Mouse (Mus musculus) limb, embryonic 10.5 days (tissue): ENCODE results near the gene Pld3. TPM values are rescaled to one million over a fixed set of nuclear protein-coding genes. Genes with fewer than 3 reads are reported as not detected.
A peak's percentile ranks its signal among the peaks of the same experiment; 100 is the strongest.

Experiments used
- DNase-seq: peaks from one replicate; pipeline ENCODE4 v3.0.0-alpha.2; 2017; ENCODE audit warnings: low spot score
- H3K27ac ChIP-seq: fragments of 300-500 bp; sonication (generic); 2 replicates; pipeline ENCODE4 v1.5.1; 2016; ENCODE audit warnings: mild to moderate bottlenecking
- H3K27me3 ChIP-seq: fragments of 300-500 bp; sonication (generic); 2 replicates; pipeline ENCODE4 v1.6.1; 2016; ENCODE audit warnings: low read depth, mild to moderate bottlenecking; ENCODE audit not compliant: poor library complexity, severe bottlenecking
- H3K36me3 ChIP-seq: fragments of 300-500 bp; sonication (generic); 2 replicates; pipeline ENCODE4 v1.6.1; 2016; ENCODE audit warnings: mild to moderate bottlenecking, moderate library complexity
- H3K4me1 ChIP-seq: fragments of 300-500 bp; sonication (generic); 2 replicates; pipeline ENCODE4 v1.6.1; 2016
- H3K4me3 ChIP-seq: fragments of 300-500 bp; sonication (generic); 2 replicates; pipeline ENCODE4 v1.5.1; 2016; ENCODE audit warnings: mild to moderate bottlenecking, moderate library complexity
- H3K9me3 ChIP-seq: fragments of 300-500 bp; sonication (generic); replicated peaks from 2 replicates; pipeline ENCODE4 v1.6.1; 2016; ENCODE audit warnings: mild to moderate bottlenecking
- WGBS: fragments of 180-500 bp; shearing (Covaris S2); methylation state at CpG from one replicate; pipeline ENCODE4 v1.1.7; 2016; 5-methylcytosine and 5-hydroxymethylcytosine counted together
- polyA plus RNA-seq: library from polyadenylated mRNA; unstranded; fragments of >200 nt; fragmentation: Nextera tagmentation; extraction: Ambion mirVana; gene quantifications from 2 replicates; pipeline ENCODE4 v1.2.1, GENCODE M21; 2016

Gene Pld3
- polyA plus RNA-seq, 1 experiment from 2014 or later, result 49.5 TPM

DNA sequence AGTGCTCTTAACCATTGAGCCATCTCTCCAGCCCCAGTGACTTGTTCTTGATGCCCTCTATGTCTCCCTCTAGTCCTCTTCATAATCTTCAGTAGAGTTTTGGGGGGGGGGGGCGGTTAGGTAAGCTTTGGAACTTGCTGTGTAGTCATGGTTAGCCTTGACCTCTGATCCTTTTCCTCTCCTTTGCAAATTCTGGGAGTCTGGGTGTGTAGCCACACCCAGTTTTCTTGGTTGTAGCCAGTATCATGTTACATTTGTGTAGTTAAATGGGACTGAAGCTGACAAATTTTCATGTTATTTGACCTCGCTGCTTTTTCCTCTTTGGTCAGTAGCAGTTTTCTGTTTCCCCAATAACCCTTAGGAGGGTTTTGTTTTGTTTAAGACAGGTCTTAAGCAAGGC, 33.8 kb upstream of the Pld3 start:
- Histone ChIP-seq H3K4me1 (0 out of 2 replicates have a peak, but pooled peaks cover 3% of the 10 kb centered on the region), H3K4me3 (no peak overlapping the region), H3K27ac (no peak overlapping the region), H3K9me3 (no peaks in the 10 kb centered on the region), H3K36me3 (peaks cover 39% of the 10 kb centered on the region), H3K27me3 (no peaks in the 10 kb centered on the region)
- WGBS, result 75% methylated on average over 2 of the region's 2 CpGs
- no peak for DNase-seq

- H3K4me3 ChIP-seq, result no peak overlapping the region
- H3K27me3 ChIP-seq, result no peaks in the 10 kb centered on the region
- WGBS, result 89% methylated on average over 14 of the region's 14 CpGs
- no peak for DNase-seq
- no peaks in the 10 kb centered on the region for H3K9me3 ChIP-seq
- peaks cover 98% of the 10 kb centered on the region for H3K36me3 ChIP-seq
- H3K27ac ChIP-seq, result no peak overlapping the region
- no peaks in the 10 kb centered on the region for H3K4me1 ChIP-seq
These were observed 27.6 kb upstream of the Pld3 start for GRCm38 (mm10) chr7:27580380-27581174.

DNA sequence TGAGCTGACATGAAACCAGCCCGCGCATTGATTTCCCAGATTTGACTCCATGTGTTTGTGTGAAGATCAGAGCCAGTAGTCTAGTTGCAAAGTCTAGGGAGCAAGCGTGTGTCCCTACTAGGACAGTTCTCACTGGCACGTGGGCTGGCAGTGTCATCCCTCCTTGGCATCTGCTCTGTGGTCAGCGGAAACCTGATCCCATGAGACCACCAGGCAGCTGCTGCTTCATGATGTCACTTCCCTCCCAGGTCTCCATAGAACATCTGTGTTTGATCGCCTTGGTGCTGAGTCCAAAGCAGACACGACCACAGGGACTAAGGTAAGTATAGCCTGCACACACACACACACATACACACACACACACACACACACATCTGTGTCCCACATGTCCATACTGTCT, 25.4 kb upstream of the Pld3 start:
- Histone ChIP-seq H3K27me3 (no peaks in the 10 kb centered on the region), H3K4me3 (no peak overlapping the region), H3K36me3 (peaks cover 98% of the 10 kb centered on the region), H3K4me1 (no peaks in the 10 kb centered on the region), H3K27ac (no peak overlapping the region), H3K9me3 (no peaks in the 10 kb centered on the region)
- 73% methylated on average over 7 of the region's 7 CpGs for WGBS
- DNase-seq, result peak; percentile 33

- peaks cover 92% of the 10 kb centered on the region for H3K36me3 ChIP-seq
- H3K4me1 ChIP-seq, result no peaks in the 10 kb centered on the region
- H3K4me3 ChIP-seq, result no peak overlapping the region
- H3K9me3 ChIP-seq, result no peaks in the 10 kb centered on the region
- DNase-seq, result no peak
- H3K27ac ChIP-seq, result no peak overlapping the region
- no peaks in the 10 kb centered on the region for H3K27me3 ChIP-seq
- WGBS, result 93% methylated on average over 6 of the region's 6 CpGs
These were observed 24.6 kb upstream of the Pld3 start for GRCm38 (mm10) chr7:27577589-27577988.

- Histone ChIP-seq H3K36me3 (peaks cover 92% of the 10 kb centered on the region), H3K4me1 (no peaks in the 10 kb centered on the region), H3K27me3 (no peaks in the 10 kb centered on the region), H3K4me3 (no peak overlapping the region), H3K9me3 (no peaks in the 10 kb centered on the region), H3K27ac (no peak overlapping the region)
- 67% methylated on average over 6 of the region's 6 CpGs for WGBS
- peak; percentile 37 for DNase-seq
These were observed 23.9 kb upstream of the Pld3 start for GRCm38 (mm10) chr7:27576914-27577313.

DNA sequence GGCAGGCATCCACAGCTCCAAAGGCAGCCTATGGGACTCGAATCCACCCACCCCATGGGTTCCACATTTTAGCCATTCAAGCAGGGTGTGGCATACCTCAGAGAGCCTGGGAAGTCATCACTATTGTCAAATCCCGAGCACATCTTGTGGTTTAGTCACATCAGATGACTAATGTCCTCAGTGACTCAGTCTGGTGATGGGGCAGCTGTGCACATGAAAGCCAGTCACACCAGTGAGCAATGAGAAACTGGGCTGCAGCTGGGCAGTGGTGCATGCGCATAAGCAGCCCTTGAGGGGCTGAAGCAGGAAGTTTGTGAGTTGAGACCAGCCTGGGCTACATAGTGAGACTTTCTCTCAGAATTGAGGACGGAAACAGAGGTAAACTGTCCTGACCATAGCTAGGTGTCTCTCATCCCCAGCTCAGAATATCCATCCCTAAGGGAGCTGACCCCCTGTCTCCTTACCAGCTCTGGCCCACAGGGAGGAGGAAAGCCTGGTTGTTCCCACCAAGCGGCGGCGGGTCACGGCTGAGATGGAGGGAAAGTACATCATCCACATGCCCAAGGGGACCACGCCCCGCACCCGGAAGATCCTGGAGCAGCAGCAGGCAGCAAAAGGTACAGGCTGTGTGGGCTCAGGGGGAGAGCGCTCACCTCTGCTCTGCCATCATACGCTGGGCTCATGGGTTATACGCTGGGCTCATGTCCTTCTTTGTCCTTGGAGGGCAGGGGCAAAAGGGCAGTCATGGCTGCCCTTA, 21.3 kb upstream of the Pld3 start:
- WGBS, result 91% methylated on average over 14 of the region's 14 CpGs
- H3K36me3 ChIP-seq, result peaks cover 90% of the 10 kb centered on the region
- H3K4me3 ChIP-seq, result no peak overlapping the region
- no peaks in the 10 kb centered on the region for H3K4me1 ChIP-seq
- no peaks in the 10 kb centered on the region for H3K27me3 ChIP-seq
- DNase-seq, result no peak
- no peaks in the 10 kb centered on the region for H3K9me3 ChIP-seq
- no peak overlapping the region for H3K27ac ChIP-seq

DNA sequence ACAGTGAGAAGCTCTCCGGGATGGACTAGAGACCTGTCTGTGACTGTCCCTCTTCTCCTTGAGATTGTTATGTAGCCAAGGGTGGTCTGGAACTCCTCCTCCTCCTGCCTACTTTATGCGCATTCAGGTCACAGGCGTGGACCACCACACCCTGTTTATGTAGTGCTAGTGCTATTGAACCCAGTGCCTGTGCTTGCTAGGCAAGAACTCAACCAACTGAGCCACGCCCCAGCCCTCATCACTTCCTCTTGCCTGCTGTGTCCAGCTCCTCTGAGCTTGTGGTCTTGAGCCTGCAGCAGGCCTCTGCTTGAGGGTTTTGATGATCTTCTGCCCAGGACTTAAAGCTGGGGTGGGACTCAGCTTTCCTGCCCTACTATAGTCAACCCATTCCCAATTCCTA, 19.1 kb upstream of the Pld3 start:
- H3K9me3 ChIP-seq, result no peaks in the 10 kb centered on the region
- no peaks in the 10 kb centered on the region for H3K4me1 ChIP-seq
- H3K36me3 ChIP-seq, result peaks cover 88% of the 10 kb centered on the region
- no peak overlapping the region for H3K4me3 ChIP-seq
- no peak overlapping the region for H3K27ac ChIP-seq
- 96% methylated on average over 4 of the region's 4 CpGs for whole genome bisulfite sequencing
- no peaks in the 10 kb centered on the region for H3K27me3 ChIP-seq
- no peak for DNase-seq

GRCm38 (mm10) chr7:27569580-27570224, 16.7 kb upstream of the Pld3 start:
- peaks cover 87% of the 10 kb centered on the region for H3K36me3 ChIP-seq
- 92% methylated on average over 5 of the region's 5 CpGs for WGBS

GRCm38 (mm10) chr7:27560978-27561377, 8.0 kb upstream of the Pld3 start:
- no peak for DNase-seq
- 82% methylated on average over 1 of the region's 1 CpGs for WGBS
- H3K9me3 ChIP-seq, result no peaks in the 10 kb centered on the region
- H3K4me3 ChIP-seq, result no peak overlapping the region
- H3K27me3 ChIP-seq, result no peaks in the 10 kb centered on the region
- peaks cover 84% of the 10 kb centered on the region for H3K36me3 ChIP-seq
- no peak overlapping the region; the same call in 1 of the 2 replicates for H3K27ac ChIP-seq
- 0 out of 2 replicates have a peak, but pooled peaks cover 3% of the 10 kb centered on the region for H3K4me1 ChIP-seq

More at GRCm38 (mm10) chr7:27569580-27570224, 16.7 kb upstream of the Pld3 start:
- Histone ChIP-seq H3K4me1 (no peaks in the 10 kb centered on the region), H3K4me3 (no peak overlapping the region), H3K9me3 (no peaks in the 10 kb centered on the region), H3K27ac (no peak overlapping the region), H3K27me3 (no peaks in the 10 kb centered on the region)
- DNase-seq, result no peak

DNA sequence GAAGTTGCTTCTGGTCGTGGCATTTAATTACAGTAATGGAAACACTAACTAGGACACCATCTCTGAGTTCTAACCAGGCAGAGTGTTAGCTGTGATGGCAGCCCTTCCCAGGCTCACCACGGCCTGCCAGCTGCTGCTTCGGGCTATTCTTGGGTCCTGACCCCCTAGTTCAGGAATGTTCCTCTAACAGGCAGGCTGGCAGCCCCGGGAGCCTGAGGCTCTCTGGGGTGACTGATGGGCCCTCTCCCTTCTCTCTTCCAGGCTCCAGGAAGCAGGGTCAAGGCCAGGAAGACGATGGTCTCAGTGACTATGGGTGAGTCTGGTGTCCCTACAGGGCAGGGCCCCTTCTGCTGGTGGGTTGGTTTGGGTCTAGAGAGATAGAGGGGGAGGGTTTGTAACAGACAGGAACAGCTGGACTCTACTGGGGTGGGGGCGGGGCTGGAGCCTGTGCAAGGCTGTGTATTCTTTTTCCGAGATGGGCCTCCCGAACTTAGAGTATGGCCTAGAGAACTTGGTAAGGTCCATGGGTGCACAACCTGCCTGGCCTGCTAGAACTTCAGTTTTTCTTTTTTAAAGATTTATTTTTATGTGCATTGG, 7.4 kb upstream of the Pld3 start:
- Histone ChIP-seq H3K36me3 (peaks cover 84% of the 10 kb centered on the region), H3K9me3 (no peaks in the 10 kb centered on the region), H3K27me3 (no peaks in the 10 kb centered on the region), H3K4me3 (no peak overlapping the region), H3K4me1 (0 out of 2 replicates have a peak, but pooled peaks cover 3% of the 10 kb centered on the region), H3K27ac (no peak overlapping the region; the same call in 1 of the 2 replicates)
- DNase-seq, result no peak
- 81% methylated on average over 8 of the region's 8 CpGs for WGBS

GRCm38 (mm10) chr7:27552070-27552469, 948 bp downstream of the Pld3 start:
- WGBS, result 60% methylated on average over 5 of the region's 5 CpGs
- Histone ChIP-seq H3K9me3 (no peaks in the 10 kb centered on the region), H3K27ac (no peak overlapping the region), H3K36me3 (peaks cover 16% of the 10 kb centered on the region), H3K4me3 (peak overlapping the region; percentile 85), H3K27me3 (no peaks in the 10 kb centered on the region), H3K4me1 (peaks cover 14% of the 10 kb centered on the region)
- DNase-seq, result no peak

GRCm38 (mm10) chr7:27549597-27549996, 3.4 kb downstream of the Pld3 start:
- 85% methylated on average over 6 of the region's 6 CpGs for WGBS
- no peak overlapping the region for H3K4me3 ChIP-seq
- DNase-seq, result no peak
- H3K9me3 ChIP-seq, result no peaks in the 10 kb centered on the region
- no peaks in the 10 kb centered on the region for H3K36me3 ChIP-seq
- no peak overlapping the region for H3K27ac ChIP-seq
- H3K4me1 ChIP-seq, result peaks cover 14% of the 10 kb centered on the region
- no peaks in the 10 kb centered on the region for H3K27me3 ChIP-seq
